Mouse (Mus musculus) CD4-positive naive resting alpha-beta T cell, adult 57 days (primary cell): ENCODE measurements around the gene Rab22a. TPM values are rescaled to one million over a fixed set of nuclear protein-coding genes. Genes with fewer than 3 reads are reported as not detected.

Experiments used
- total RNA-seq: library from RNA; stranded (reverse); gene quantifications from one replicate; pipeline ENCODE4 v1.2.4, GENCODE M21; 2023

The Rab22a gene
- 28.3 TPM for total RNA-seq

GRCm38 (mm10) chr2:173659057-173659925, at the start of gene Rab22a:
TSS of gene Rab22a (plus strand) at chr2:173659760.

GRCm38 (mm10) chr2:173719115-173719514, 59.6 kb downstream of the Rab22a start, which contains the start of gene 1700010B08Rik:
TSS of gene 1700010B08Rik (plus strand) at chr2:173719415.

GRCm38 (mm10) chr2:173737222-173737989, 77.8 kb downstream of the Rab22a start, which contains the start of gene Vapb:
TSS of gene Vapb (plus strand) at chr2:173737511.

Other genes with a start within 250 kb of the Rab22a start
- not detected for gene 1700021F07Rik, start 137.2 kb upstream of the Rab22a start, total RNA-seq
- gene Ankrd60, start 81.4 kb upstream of the Rab22a start, total RNA-seq = not detected
- gene 1700010B08Rik, start 59.7 kb downstream of the Rab22a start, total RNA-seq = not detected
- 42.0 TPM for gene Vapb, start 77.8 kb downstream of the Rab22a start, total RNA-seq